Mouse (Mus musculus) olfactory bulb, adult 2 months (tissue): Measurements from ENCODE around the gene Ovol1.

Source experiments
- CTCF ChIP-seq: fragments of 200-500 bp; IDR thresholded peaks from 2 replicates; pipeline ENCODE4 v1.5.1; 2012; ENCODE audit warnings: low read depth, mild to moderate bottlenecking, low read length, moderate library complexity; ENCODE audit not compliant: insufficient read depth
- POLR2A ChIP-seq: fragments of 200-500 bp; IDR thresholded peaks from 2 replicates; pipeline ENCODE4 v1.6.1; 2012; ENCODE audit warnings: mild to moderate bottlenecking, low read depth, low read length, moderate library complexity; ENCODE audit not compliant: insufficient read depth

GRCm38 (mm10) chr19:5503687-5504086 lies 56.8 kb downstream of the Ovol1 start, which contains the start of gene 1700020D05Rik:
- TF ChIP-seq POLR2A (no peak), CTCF (no peak)
